Mouse (Mus musculus): ENCODE measurements at regions not wholly inside any gene's neighbourhood (a gene's known extent, or its start where the extent isn't known, plus 50 kb on each side); places are given as distances from the start of the nearest gene placed in this dataset.

- ATAC-seq (no peak; the same call in 1 of the 2 replicates), DNase-seq (ENCODE audit: low spot score) (peak; percentile 45)
- no peak overlapping the region for H3K27ac ChIP-seq
- no peaks in the 10 kb centered on the region for H3K4me1 ChIP-seq (ENCODE audit: insufficient read depth, low read length)
- H3K4me3 ChIP-seq (ENCODE audit: low read length), result no peak overlapping the region
- TF ChIP-seq CTCF (IDR thresholded peaks at IDR 0.05; ENCODE audit: low read depth), result no peak
- WGBS, result 44% methylated on average over 10 of the region's 10 CpGs
- no peak overlapping the region for H3K9ac ChIP-seq (replicated peaks; ENCODE audit: low read length)
- no peak overlapping the region for H3K4me2 ChIP-seq (ENCODE audit: low read depth, low read length)
- H3K27me3 ChIP-seq (ENCODE audit: insufficient read depth, low read length), result no peaks in the 10 kb centered on the region
- no peaks in the 10 kb centered on the region for H3K36me3 ChIP-seq (ENCODE audit: insufficient read depth, low read length)
- no peaks in the 10 kb centered on the region for H3K9me3 ChIP-seq (ENCODE audit: low read length)
These were observed 226.1 kb downstream of the Ttc32 start for GRCm38 (mm10) chr12:9255661-9256486.

DNA sequence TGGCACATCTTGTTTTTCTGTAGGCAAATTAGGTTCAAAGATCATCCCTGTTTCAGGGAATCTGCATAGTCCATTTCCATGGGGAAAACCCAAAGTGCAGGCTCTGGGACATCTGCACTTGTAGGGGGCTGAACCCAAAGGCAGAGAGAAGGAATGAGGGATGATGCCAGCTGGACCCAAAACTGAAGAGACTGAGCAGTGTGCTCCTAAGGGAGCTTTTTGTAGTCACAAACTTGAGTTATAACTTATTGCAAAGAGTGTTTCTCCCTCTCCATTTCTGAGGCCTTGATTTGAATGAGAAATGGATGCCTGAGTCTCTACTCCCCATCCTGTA, 226.7 kb downstream of the Ttc32 start:
- Histone ChIP-seq H3K9ac (replicated peaks; ENCODE audit: low read length) (no peak overlapping the region), H3K27ac (no peak overlapping the region), H3K4me1 (ENCODE audit: insufficient read depth, low read length) (no peaks in the 10 kb centered on the region), H3K9me3 (ENCODE audit: low read length) (no peaks in the 10 kb centered on the region), H3K36me3 (ENCODE audit: insufficient read depth, low read length) (no peaks in the 10 kb centered on the region), H3K27me3 (ENCODE audit: insufficient read depth, low read length) (no peaks in the 10 kb centered on the region), H3K4me3 (ENCODE audit: low read length) (no peak overlapping the region), H3K4me2 (ENCODE audit: low read depth, low read length) (no peak overlapping the region)
- no peak for DNase-seq (ENCODE audit: low spot score)
- no peak for ATAC-seq
- TF ChIP-seq CTCF (IDR thresholded peaks at IDR 0.05; ENCODE audit: low read depth), result no peak

DNA sequence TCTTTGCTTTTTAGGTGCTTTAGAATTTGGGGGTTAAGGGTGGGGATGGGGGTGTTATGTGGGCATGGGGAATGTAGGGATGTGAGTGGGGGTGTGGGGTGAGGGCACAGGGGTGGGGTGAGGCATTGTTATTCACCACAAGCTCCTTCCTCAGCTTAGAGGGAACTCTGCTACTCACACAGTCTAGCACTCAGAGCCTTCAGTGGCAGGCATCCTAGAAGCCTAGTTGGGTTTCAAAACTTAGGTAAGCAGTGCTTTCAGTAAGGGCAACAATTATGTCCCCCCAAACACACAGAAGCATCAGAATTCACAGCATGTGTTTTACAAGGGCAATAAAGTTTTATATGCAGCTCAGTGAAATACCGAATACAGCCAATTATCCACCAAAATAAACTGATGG, 228.4 kb downstream of the Ttc32 start:
- no peak overlapping the region for H3K9ac ChIP-seq (replicated peaks; ENCODE audit: low read length)
- no peak for ATAC-seq
- no peak for DNase-seq (ENCODE audit: low spot score)
- H3K9me3 ChIP-seq (ENCODE audit: low read length), result no peaks in the 10 kb centered on the region
- WGBS, result 72% methylated on average over 1 of the region's 1 CpGs
- H3K4me3 ChIP-seq (ENCODE audit: low read length), result no peak overlapping the region
- no peak for TF ChIP-seq CTCF (IDR thresholded peaks at IDR 0.05; ENCODE audit: low read depth)
- H3K27me3 ChIP-seq (ENCODE audit: insufficient read depth, low read length), result no peaks in the 10 kb centered on the region
- H3K36me3 ChIP-seq (ENCODE audit: insufficient read depth, low read length), result no peaks in the 10 kb centered on the region
- H3K4me2 ChIP-seq (ENCODE audit: low read depth, low read length), result no peak overlapping the region
- no peak overlapping the region for H3K27ac ChIP-seq
- no peaks in the 10 kb centered on the region for H3K4me1 ChIP-seq (ENCODE audit: insufficient read depth, low read length)

GRCm38 (mm10) chr12:9261662-9262061, 231.9 kb downstream of the Ttc32 start:
- H3K4me2 ChIP-seq (ENCODE audit: low read depth, low read length), result no peak overlapping the region
- H3K9me3 ChIP-seq (ENCODE audit: low read length), result no peaks in the 10 kb centered on the region
- no peak overlapping the region for H3K9ac ChIP-seq (replicated peaks; ENCODE audit: low read length)
- H3K4me3 ChIP-seq (ENCODE audit: low read length), result no peak overlapping the region
- no peaks in the 10 kb centered on the region for H3K36me3 ChIP-seq (ENCODE audit: insufficient read depth, low read length)
- no peaks in the 10 kb centered on the region for H3K27me3 ChIP-seq (ENCODE audit: insufficient read depth, low read length)
- no peaks in the 10 kb centered on the region for H3K4me1 ChIP-seq (ENCODE audit: insufficient read depth, low read length)
- ATAC-seq (no peak), DNase-seq (ENCODE audit: low spot score) (no peak)
- no peak for TF ChIP-seq CTCF (IDR thresholded peaks at IDR 0.05; ENCODE audit: low read depth)
- WGBS, result 35% methylated on average over 6 of the region's 6 CpGs
- no peak overlapping the region for H3K27ac ChIP-seq

DNA sequence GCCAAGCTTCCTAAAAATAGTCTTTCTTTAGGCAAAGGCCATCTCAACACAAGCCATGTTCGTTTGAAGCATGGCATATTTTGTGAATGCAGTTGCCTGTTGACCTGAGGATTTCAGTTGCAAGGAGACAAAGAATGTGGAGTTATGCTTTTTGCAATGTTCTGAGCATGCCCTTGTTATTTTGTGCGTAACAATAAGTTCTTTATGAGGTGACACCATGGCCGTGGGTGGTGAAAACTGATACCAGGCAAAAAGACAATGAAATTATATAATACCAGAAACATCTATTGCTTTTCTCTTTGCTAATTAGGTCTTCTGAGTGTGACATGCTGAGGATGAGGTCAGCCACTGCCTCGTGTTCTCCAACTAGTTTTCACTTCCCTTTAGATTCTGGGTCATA, 236.4 kb downstream of the Ttc32 start:
- Histone ChIP-seq H3K9me3 (ENCODE audit: low read length) (no peaks in the 10 kb centered on the region), H3K4me2 (ENCODE audit: low read depth, low read length) (no peak overlapping the region), H3K27ac (no peak overlapping the region), H3K4me1 (ENCODE audit: insufficient read depth, low read length) (no peaks in the 10 kb centered on the region), H3K4me3 (ENCODE audit: low read length) (no peak overlapping the region), H3K36me3 (ENCODE audit: insufficient read depth, low read length) (no peaks in the 10 kb centered on the region), H3K9ac (replicated peaks; ENCODE audit: low read length) (no peak overlapping the region), H3K27me3 (ENCODE audit: insufficient read depth, low read length) (no peaks in the 10 kb centered on the region)
- ATAC-seq, result no peak
- no peak for DNase-seq (ENCODE audit: low spot score)
- TF ChIP-seq CTCF (IDR thresholded peaks at IDR 0.05; ENCODE audit: low read depth), result no peak
- WGBS, result 76% methylated on average over 4 of the region's 4 CpGs

DNA sequence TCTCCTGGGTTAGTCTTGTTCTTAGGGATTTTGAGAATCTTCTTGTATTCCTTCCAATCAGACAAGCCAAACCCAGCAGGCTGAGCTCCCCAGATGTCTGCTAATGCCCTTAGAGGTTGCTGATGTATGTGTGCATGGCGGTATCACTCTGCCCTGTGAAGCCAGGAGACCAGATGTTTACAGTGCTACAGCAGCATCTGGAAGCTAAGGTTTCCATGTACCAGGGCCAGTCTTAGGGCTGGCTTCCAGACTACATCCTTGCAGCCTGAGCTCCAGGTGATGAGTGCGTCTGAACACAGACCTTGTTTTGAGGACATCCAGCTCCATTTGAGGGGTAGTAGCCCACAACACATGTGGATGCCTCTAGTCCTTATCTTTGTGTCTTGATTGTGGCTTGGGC, 241.7 kb downstream of the Ttc32 start:
- DNase-seq (ENCODE audit: low spot score), result no peak

DNA sequence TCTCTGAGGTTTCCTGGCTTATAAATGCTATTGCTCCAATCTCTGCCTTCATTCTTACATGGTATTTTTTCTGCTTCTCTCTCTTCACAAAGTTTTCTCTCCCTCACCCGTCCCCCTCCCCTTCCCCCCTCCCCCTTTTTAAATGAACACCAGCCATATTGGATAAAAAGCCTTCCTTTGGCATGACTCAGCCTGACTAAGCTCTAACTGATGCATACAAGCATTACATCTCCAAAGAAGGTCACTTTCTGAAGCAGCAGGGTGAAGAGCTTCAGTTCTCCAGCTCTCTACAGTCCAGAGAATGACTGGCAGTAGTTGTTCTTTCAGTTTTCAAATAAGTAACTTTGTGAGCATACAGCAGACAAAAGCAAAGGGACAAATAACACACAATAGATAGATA, 244.4 kb downstream of the Ttc32 start:
- no peaks in the 10 kb centered on the region for H3K9me3 ChIP-seq (ENCODE audit: low read length)
- DNase-seq (ENCODE audit: low spot score) (no peak), ATAC-seq (no peak)
- no peak overlapping the region for H3K9ac ChIP-seq (replicated peaks; ENCODE audit: low read length)
- 57% methylated on average over 1 of the region's 1 CpGs for WGBS
- no peak for TF ChIP-seq CTCF (IDR thresholded peaks at IDR 0.05; ENCODE audit: low read depth)
- no peak overlapping the region for H3K4me3 ChIP-seq (ENCODE audit: low read length)
- no peaks in the 10 kb centered on the region for H3K4me1 ChIP-seq (ENCODE audit: insufficient read depth, low read length)
- H3K4me2 ChIP-seq (ENCODE audit: low read depth, low read length), result no peak overlapping the region
- no peak overlapping the region for H3K27ac ChIP-seq
- no peaks in the 10 kb centered on the region for H3K36me3 ChIP-seq (ENCODE audit: insufficient read depth, low read length)
- H3K27me3 ChIP-seq (ENCODE audit: insufficient read depth, low read length), result no peaks in the 10 kb centered on the region

More for the DNA sequence above, 241.7 kb downstream of the Ttc32 start:
- Histone ChIP-seq H3K27ac (no peak overlapping the region), H3K4me2 (ENCODE audit: low read depth, low read length) (no peak overlapping the region), H3K9ac (replicated peaks; ENCODE audit: low read length) (no peak overlapping the region), H3K4me3 (ENCODE audit: low read length) (no peak overlapping the region), H3K27me3 (ENCODE audit: insufficient read depth, low read length) (no peaks in the 10 kb centered on the region), H3K36me3 (ENCODE audit: insufficient read depth, low read length) (no peaks in the 10 kb centered on the region), H3K4me1 (ENCODE audit: insufficient read depth, low read length) (no peaks in the 10 kb centered on the region), H3K9me3 (ENCODE audit: low read length) (no peaks in the 10 kb centered on the region)
- ATAC-seq, result no peak
- 91% methylated on average over 2 of the region's 2 CpGs for WGBS
- TF ChIP-seq CTCF (IDR thresholded peaks at IDR 0.05; ENCODE audit: low read depth), result no peak

All from hindbrain, postnatal 0 days (tissue).